In genomic region chr11:83417080-83417479, GRCm38 (mm10) we compare ENCODE assay signal across 9 mouse cellular contexts. TPM values are rescaled to one million over a fixed set of nuclear protein-coding genes. Genes with fewer than 3 reads are reported as not detected.
DNase-seq lines count a peak whose midpoint lies in the region; ATAC-seq lines count a peak whose summit lies in the region.
"Had no signal": no experiment of that assay in that cellular context is flagged by ENCODE, and none has a peak within 500 bp of the region (broad histone marks: within the 10 kb centered on the region; RNA-seq: fewer than 3 reads in every experiment).

No protein-coding gene starts in this region.

- ATAC-seq in CD4-positive, CD25-positive, alpha-beta regulatory T cell, adult 4 months = no peak
- no peak for ATAC-seq in neural tube, embryonic 15.5 days (ENCODE audit: low FRiP score)
- no peak for ATAC-seq in megakaryocyte, adult 5-6 weeks (ENCODE audit: poor library complexity, severe bottlenecking)

- H3K36me3 ChIP-seq in neural tube, embryonic 15.5 days = no peaks in the 10 kb centered on the region
- H3K36me3 ChIP-seq: neural tube, embryonic 12.5 days had no signal

- no peak overlapping the region for H3K27ac ChIP-seq in neural tube, embryonic 15.5 days (replicated peaks)
- H3K27ac ChIP-seq: neural tube, embryonic 12.5 days had no signal

- peak; percentile 63 for DNase-seq in CD4-positive, CD25-positive, alpha-beta regulatory T cell, adult 2 months (ENCODE audit: low read depth, low spot score)
- DNase-seq in neural tube, embryonic 10.5 days (ENCODE audit: extremely low spot score, low spot score) = peak; percentile 51
- peak; percentile 74 for DNase-seq in induced T-regulatory cell, adult 2 months (ENCODE audit: low read depth)
- peak; percentile 82 for DNase-seq in mesoderm, embryonic 11.5 days (ENCODE audit: low read depth, low spot score)
- DNase-seq in cerebellum, adult 18-20 months = no peak

- 21% methylated on average over 5 of the region's 5 CpGs for WGBS in neural tube, embryonic 15.5 days

- H3K4me3 ChIP-seq in neural tube, embryonic 15.5 days (replicated peaks) = no peak overlapping the region
- H3K4me3 ChIP-seq: neural tube, embryonic 12.5 days had no signal

- peaks cover 25% of the 10 kb centered on the region for H3K4me1 ChIP-seq in neural tube, embryonic 15.5 days

- no peak overlapping the region for H3K4me2 ChIP-seq in neural tube, embryonic 15.5 days
- H3K4me2 ChIP-seq: neural tube, embryonic 12.5 days had no signal

- no peaks in the 10 kb centered on the region for H3K9me3 ChIP-seq in neural tube, embryonic 15.5 days (replicated peaks)
- H3K9me3 ChIP-seq: neural tube, embryonic 12.5 days had no signal

- H3K9ac ChIP-seq in neural tube, embryonic 15.5 days (replicated peaks) = no peak overlapping the region
- H3K9ac ChIP-seq: neural tube, embryonic 12.5 days had no signal

- H3K27me3 ChIP-seq in neural tube, embryonic 15.5 days (replicated peaks) = peaks cover 32% of the 10 kb centered on the region

RNA-seq across cellular contexts. Expression of gene Rasl10b, which starts 8.1 kb away (rescaled TPM):
- not detected for polyA plus RNA-seq in CD4-positive, CD25-positive, alpha-beta regulatory T cell, adult 4 months (2017; shearing (Covaris generic))
- 38.3 and 52.2 TPM in 2 replicates for polyA plus RNA-seq in neural tube, embryonic 15.5 days (2015; fragmentation: Nextera tagmentation; extraction: Ambion mirVana)
- total RNA-seq in megakaryocyte, adult 5-6 weeks (2015) = not detected in 2 replicates
- not detected in 2 replicates for total RNA-seq in megakaryocyte, adult 5-6 weeks (2017)

RNA-seq across cellular contexts. Expression of gene Gas2l2, which starts 12.2 kb away (rescaled TPM):
- not detected for polyA plus RNA-seq in CD4-positive, CD25-positive, alpha-beta regulatory T cell, adult 4 months (2017; shearing (Covaris generic))
- 0.37 and 0.41 TPM in 2 replicates for polyA plus RNA-seq in neural tube, embryonic 15.5 days (2015; fragmentation: Nextera tagmentation; extraction: Ambion mirVana)
- total RNA-seq in megakaryocyte, adult 5-6 weeks (2015) = not detected in 2 replicates
- not detected in 2 replicates for total RNA-seq in megakaryocyte, adult 5-6 weeks (2017)
- polyA plus RNA-seq: neural tube, embryonic 12.5 days had no signal

RNA-seq across cellular contexts. Expression of gene 1700020L24Rik, which starts 20.4 kb away (rescaled TPM):
- polyA plus RNA-seq in CD4-positive, CD25-positive, alpha-beta regulatory T cell, adult 4 months (2017; shearing (Covaris generic)) = under 1 TPM in 1 of 2 experiments, not detected in 1; 0.85 TPM
- 0.37 and 0.54 TPM in 2 replicates for polyA plus RNA-seq in neural tube, embryonic 15.5 days (2015; fragmentation: Nextera tagmentation; extraction: Ambion mirVana)
- 19.7 and 21.4 TPM in 2 replicates for total RNA-seq in megakaryocyte, adult 5-6 weeks (2015)
- 44.8 and 55.4 TPM in 2 replicates for total RNA-seq in megakaryocyte, adult 5-6 weeks (2017)

RNA-seq across cellular contexts. Expression of gene Mmp28, which starts 45.8 kb away (rescaled TPM):
- not detected for polyA plus RNA-seq in CD4-positive, CD25-positive, alpha-beta regulatory T cell, adult 4 months (2017; shearing (Covaris generic))
- 3.9 and 4.6 TPM in 2 replicates for polyA plus RNA-seq in neural tube, embryonic 15.5 days (2015; fragmentation: Nextera tagmentation; extraction: Ambion mirVana)
- 6.2 and 8.9 TPM in 2 replicates for total RNA-seq in megakaryocyte, adult 5-6 weeks (2015)
- total RNA-seq in megakaryocyte, adult 5-6 weeks (2017) = 3.0 and 4.1 TPM in 2 replicates

RNA-seq across cellular contexts. Expression of gene Taf15, which starts 55.8 kb away (rescaled TPM):
- 10 to 100 TPM; 20.6 to 22.0 TPM for polyA plus RNA-seq in CD4-positive, CD25-positive, alpha-beta regulatory T cell, adult 4 months (2017; shearing (Covaris generic))
- polyA plus RNA-seq in neural tube, embryonic 15.5 days (2015; fragmentation: Nextera tagmentation; extraction: Ambion mirVana) = 12.7 and 14.1 TPM in 2 replicates
- total RNA-seq in megakaryocyte, adult 5-6 weeks (2015) = 44.8 and 54.0 TPM in 2 replicates
- total RNA-seq in megakaryocyte, adult 5-6 weeks (2017) = 37.4 and 39.2 TPM in 2 replicates

Comparison
In these comparisons a context has a peak if more than half of its experiments do, and no peak if none do; other contexts are left out.
1. DNase-seq: peak in CD4-positive, CD25-positive, alpha-beta regulatory T cell, adult 2 months (single experiment), neural tube, embryonic 10.5 days (single experiment), induced T-regulatory cell, adult 2 months (single experiment) and mesoderm, embryonic 11.5 days (single experiment); none in cerebellum, adult 18-20 months (0 of 2).
2. RNA of gene Rasl10b, which starts 8.1 kb away (polyA plus RNA-seq): 38.3 to 52.2 TPM in neural tube, embryonic 15.5 days; not detected in CD4-positive, CD25-positive, alpha-beta regulatory T cell, adult 4 months; every median in the first group is over 10 times any median in the second.